Mouse (Mus musculus) myocyte (in vitro differentiated cells): ENCODE measurements around the gene Ankrd34a. TPM values are rescaled to one million over a fixed set of nuclear protein-coding genes. Genes with fewer than 3 reads are reported as not detected.

ENCODE experiments used
- H3K27me3 ChIP-seq: one replicate; pipeline ENCODE4 v1.6.1; 2011; ENCODE audit not compliant: control insufficient read depth, insufficient read depth, insufficient read length
- H3K36me3 ChIP-seq: one replicate; pipeline ENCODE4 v1.6.1; 2011; ENCODE audit not compliant: control insufficient read depth, insufficient read depth
- H3K4me2 ChIP-seq: one replicate; pipeline ENCODE4 v1.6.1; 2011; ENCODE audit warnings: low read depth, control low read depth
- H3K4me3 ChIP-seq: one replicate; pipeline ENCODE4 v1.5.1; 2011; ENCODE audit warnings: mild to moderate bottlenecking, control low read depth, moderate library complexity
- H3K79me2 ChIP-seq: one replicate; pipeline ENCODE4 v1.6.1; 2011; ENCODE audit not compliant: control insufficient read depth, insufficient read depth
- H3ac ChIP-seq: one replicate; pipeline ENCODE4 v1.6.1; 2011; ENCODE audit not compliant: control insufficient read depth, insufficient read length
- CEBPB ChIP-seq: IDR thresholded peaks from 2 replicates; pipeline ENCODE4 v1.6.1; 2011; ENCODE audit warnings: mild to moderate bottlenecking, moderate library complexity; ENCODE audit not compliant: poor library complexity, insufficient read depth, severe bottlenecking
- E2F4 ChIP-seq: IDR thresholded peaks from one replicate; pipeline ENCODE4 v1.6.1; 2011; ENCODE audit warnings: mild to moderate bottlenecking, control low read depth, moderate library complexity; ENCODE audit not compliant: insufficient read depth
- MYOD1 ChIP-seq, 3 experiments: IDR thresholded peaks; one replicate each; pipeline ENCODE4 v1.6.1; 2011; ENCODE audit warnings: control low read depth in 2 of 3, low read depth in 2 of 3, mild to moderate bottlenecking in 2 of 3, moderate library complexity in 1 of 3; ENCODE audit not compliant: insufficient read length in 2 of 3, control insufficient read depth in 1 of 3
- POLR2AphosphoS2 ChIP-seq: IDR thresholded peaks from one replicate; pipeline ENCODE4 v1.6.1; 2011; ENCODE audit warnings: low read depth, control low read depth; ENCODE audit not compliant: insufficient read length
- REST ChIP-seq: IDR thresholded peaks from one replicate; pipeline ENCODE4 v1.6.1; 2011; ENCODE audit warnings: mild to moderate bottlenecking, control low read depth, moderate library complexity; ENCODE audit not compliant: insufficient read depth, insufficient read length
- SRF ChIP-seq: IDR thresholded peaks from one replicate; pipeline ENCODE4 v1.6.1; 2011; ENCODE audit warnings: low read depth; ENCODE audit not compliant: control insufficient read depth, insufficient read length
- TCF12 ChIP-seq: IDR thresholded peaks from one replicate; pipeline ENCODE4 v1.6.1; 2011; ENCODE audit warnings: mild to moderate bottlenecking, control low read depth; ENCODE audit not compliant: poor library complexity, insufficient read depth, severe bottlenecking
- TCF3 ChIP-seq: IDR thresholded peaks from one replicate; pipeline ENCODE4 v1.6.1; 2011; ENCODE audit warnings: low read depth, control low read depth; ENCODE audit not compliant: insufficient read length
- polyA plus RNA-seq: library from polyadenylated mRNA; unstranded; fragments of >200 nt; fragmentation: generic; extraction: Trizol; gene quantifications from one replicate; pipeline ENCODE4 v1.2.1, GENCODE M21; 2012; ENCODE audit warnings: missing spikeins

Gene Ankrd34a
- polyA plus RNA-seq, 1 experiment = 2.5 TPM

GRCm38 (mm10) chr3:96647365-96647764 lies 50.9 kb downstream of the Ankrd34a start:
- Histone ChIP-seq H3K27me3 (no peaks in the 10 kb centered on the region), H3ac (no peak overlapping the region), H3K79me2 (no peaks in the 10 kb centered on the region), H3K4me3 (no peak overlapping the region), H3K4me2 (no peak overlapping the region), H3K36me3 (peaks cover 7% of the 10 kb centered on the region)
- no peak for TF ChIP-seq TCF12
- TF ChIP-seq CEBPB = no peak
- no peak for TF ChIP-seq POLR2AphosphoS2
- TF ChIP-seq REST = no peak
- no peak for TF ChIP-seq TCF3
- no peak for TF ChIP-seq SRF
- TF ChIP-seq E2F4 = no peak
- no peak for TF ChIP-seq MYOD1 (IDR thresholded peaks at IDR 0.05; ENCODE audit: control insufficient read depth in 1 of 3, insufficient read length in 2 of 3, low read depth in 2 of 3)

Other genes starting within 250 kb of the Ankrd34a start
- gene BC107364, start 144.3 kb upstream of the Ankrd34a start, polyA plus RNA-seq = not detected
- 116 TPM for gene Hfe2, start 71.5 kb upstream of the Ankrd34a start, polyA plus RNA-seq
- gene Txnip, start 38.7 kb upstream of the Ankrd34a start, polyA plus RNA-seq = 42.6 TPM
- 0.25 TPM for gene Gm16253, start 19.7 kb upstream of the Ankrd34a start, polyA plus RNA-seq
- gene Polr3gl, start 2.5 kb upstream of the Ankrd34a start, polyA plus RNA-seq = 22.7 TPM
- 30.2 TPM for gene Lix1l, start 4.5 kb downstream of the Ankrd34a start, polyA plus RNA-seq
- 68.4 TPM for gene Rbm8a, start 33.3 kb downstream of the Ankrd34a start, polyA plus RNA-seq
- 26.8 TPM for gene Pex11b, start 38.7 kb downstream of the Ankrd34a start, polyA plus RNA-seq
- gene Gm42957, start 38.8 kb downstream of the Ankrd34a start, polyA plus RNA-seq = 0.04 TPM
- 1.9 TPM for gene Itga10, start 48.9 kb downstream of the Ankrd34a start, polyA plus RNA-seq
- 0.37 TPM for gene Ankrd35, start 73.5 kb downstream of the Ankrd34a start, polyA plus RNA-seq
- 16.7 TPM for gene Pias3, start 99.7 kb downstream of the Ankrd34a start, polyA plus RNA-seq
- gene Nudt17, start 111.9 kb downstream of the Ankrd34a start, polyA plus RNA-seq = 6.8 TPM
- gene Polr3c, start 131.0 kb downstream of the Ankrd34a start, polyA plus RNA-seq = 46.6 TPM
- gene Rnf115, start 131.0 kb downstream of the Ankrd34a start, polyA plus RNA-seq = 10.1 TPM
- 0.08 TPM for gene Pdzk1, start 232.6 kb downstream of the Ankrd34a start, polyA plus RNA-seq
- gene Cd160, start 232.7 kb downstream of the Ankrd34a start, polyA plus RNA-seq = 0.06 TPM